Mouse (Mus musculus) monocyte, adult 2 months (primary cell): ENCODE measurements around the gene Armc2.

Source experiments
- DNase-seq, 2 experiments: peaks; one replicate each; pipeline ENCODE4 v3.0.0; 2022; ENCODE audit warnings: low spot score in 2 of 2, low read depth in 1 of 2

Gene Armc2

DNA sequence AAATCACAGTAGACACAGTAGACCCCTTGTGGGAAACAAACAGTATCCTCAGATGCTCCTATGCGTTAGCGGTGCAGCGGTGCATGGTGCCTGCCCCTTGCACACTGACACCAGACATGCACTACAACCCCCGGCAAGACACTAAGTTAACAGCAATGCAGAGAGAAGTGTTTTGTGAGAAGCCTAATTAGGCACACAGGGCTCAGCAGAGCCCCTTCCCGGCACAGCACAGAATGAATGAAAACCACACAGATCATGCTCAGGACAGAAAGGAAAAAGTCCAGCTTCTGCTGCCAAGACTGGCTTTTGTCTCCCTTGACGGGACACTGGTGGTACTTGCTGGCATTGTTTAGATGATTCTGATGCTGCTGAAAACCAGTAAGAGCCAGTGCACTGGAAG is 109.3 kb downstream of the Armc2 start:
- no peak for DNase-seq

DNA sequence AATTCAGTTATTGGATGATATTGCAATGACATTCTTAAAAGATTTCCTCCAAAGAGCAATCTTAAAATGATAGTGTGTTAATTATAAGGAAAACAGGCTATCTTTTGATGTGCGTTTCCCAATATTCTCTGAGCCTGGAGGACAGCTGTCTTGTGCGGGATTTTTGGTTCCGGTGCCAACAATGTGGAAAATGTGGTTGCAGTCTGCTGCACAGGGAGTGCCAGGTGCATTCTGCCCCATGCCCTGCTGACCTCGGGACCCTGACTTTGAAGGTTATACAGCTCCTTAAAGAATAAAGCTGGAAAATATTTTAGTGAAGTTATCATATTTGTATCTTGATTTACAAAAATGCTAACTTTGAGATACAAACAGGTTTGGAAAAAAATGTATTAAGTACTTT is 110.3 kb downstream of the Armc2 start:
- DNase-seq = no peak

DNA sequence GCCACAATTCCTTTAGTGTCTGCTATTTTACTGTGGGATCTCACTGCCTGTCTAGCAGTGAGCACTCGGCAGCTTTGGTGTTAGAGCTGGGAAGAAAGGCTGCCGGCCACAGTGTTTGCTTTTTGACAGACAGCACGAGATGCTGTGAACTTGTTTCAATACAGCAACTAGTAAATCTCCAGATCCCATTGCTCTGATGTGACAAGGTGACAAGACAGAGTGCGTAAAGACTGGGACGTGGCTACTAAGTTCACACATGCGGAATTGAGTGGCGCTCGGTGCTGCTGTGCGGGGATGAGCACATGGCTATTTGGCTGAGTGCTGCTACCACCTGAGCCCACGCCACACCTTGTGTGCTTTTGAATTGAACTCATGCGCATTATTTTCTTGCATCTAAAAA is 110.8 kb downstream of the Armc2 start:
- no peak for DNase-seq

- DNase-seq = no peak
These were observed 116.4 kb downstream of the Armc2 start for GRCm38 (mm10) chr10:41901864-41902263.

- no peak for DNase-seq
These were observed 116.8 kb downstream of the Armc2 start for GRCm38 (mm10) chr10:41901456-41901855.

DNA sequence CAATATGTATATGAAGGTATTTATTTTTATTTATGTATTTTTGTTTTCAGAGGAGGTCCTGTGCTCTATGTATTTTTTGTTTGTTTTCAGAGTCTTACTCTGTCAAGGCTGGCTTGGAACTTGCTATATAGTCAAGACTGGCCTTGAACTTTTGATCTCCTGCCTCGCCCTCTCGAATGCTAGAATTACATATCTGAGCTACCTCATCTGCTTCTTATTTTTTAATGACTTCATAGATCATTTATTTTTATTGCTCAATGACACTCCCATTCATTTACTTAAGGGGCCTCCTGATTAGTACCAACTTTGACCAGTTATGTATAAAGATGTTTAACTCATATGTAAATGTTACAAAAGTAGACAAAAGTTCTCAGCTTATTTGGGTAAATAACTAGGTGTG is 121.4 kb downstream of the Armc2 start:
- DNase-seq = no peak

DNA sequence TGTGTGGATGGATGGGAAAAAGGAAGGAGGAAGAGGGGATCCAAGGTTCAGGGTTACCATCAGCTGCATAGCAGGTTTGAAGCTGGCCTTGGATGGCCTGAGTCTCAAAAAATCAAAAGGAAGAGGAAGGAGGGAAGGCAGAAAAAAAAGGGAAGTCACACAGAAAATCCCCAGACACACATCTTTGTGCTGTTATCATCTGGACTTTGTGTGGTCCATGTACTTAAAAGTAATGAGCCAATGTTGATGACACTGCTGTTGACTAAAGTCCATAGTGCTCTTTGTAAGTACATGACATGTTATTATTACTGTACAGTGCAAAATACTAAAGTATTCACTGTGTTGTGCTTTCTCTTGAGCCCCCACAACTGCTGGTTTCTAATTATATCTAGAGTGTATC is 121.8 kb downstream of the Armc2 start:
- no peak for DNase-seq

DNA sequence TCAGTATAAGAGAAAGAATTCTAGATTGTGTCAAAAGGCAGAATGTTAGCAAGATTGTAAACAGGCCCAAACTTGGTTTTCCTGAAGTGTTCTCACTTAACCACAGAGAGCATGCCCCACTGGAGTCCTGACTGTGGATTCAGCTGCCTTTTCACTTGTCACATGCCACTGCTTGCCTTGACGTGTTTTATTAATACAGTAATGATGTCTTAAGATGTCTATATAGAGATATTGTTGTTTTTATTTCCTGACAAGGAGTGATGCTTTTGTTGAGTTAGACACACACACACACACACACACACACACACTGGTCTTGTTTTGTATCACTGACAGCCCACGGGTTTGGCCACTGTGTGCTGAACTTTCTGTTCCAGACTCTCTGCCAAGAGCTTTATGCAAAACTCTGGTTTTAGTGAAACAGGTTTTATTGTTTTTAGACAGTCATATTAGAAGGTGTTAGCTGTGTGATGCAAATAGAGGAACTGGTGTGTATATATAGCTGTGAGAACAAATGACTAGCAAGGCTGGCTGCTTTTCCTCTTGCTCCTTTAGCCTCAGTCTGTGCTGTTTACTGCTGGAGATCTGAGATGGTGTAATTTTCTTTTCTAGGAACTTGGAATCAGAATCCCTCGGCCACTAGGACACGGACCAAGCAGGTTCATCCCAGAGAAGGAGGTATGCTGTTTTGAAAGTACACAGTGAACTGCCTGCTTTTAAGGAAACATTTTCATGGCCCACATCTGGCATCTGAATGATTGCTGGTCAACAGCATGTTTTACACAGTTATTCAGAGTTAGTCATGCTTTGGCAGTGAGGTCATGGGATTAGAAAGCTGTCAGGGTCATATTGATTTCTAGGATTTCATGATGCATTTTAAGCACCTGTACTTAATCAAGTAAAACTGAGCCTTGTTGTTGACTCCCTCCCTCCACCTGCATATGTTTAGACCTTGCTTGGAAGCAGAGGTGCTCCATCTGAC is 124.5 kb downstream of the Armc2 start:
- no peak for DNase-seq

DNA sequence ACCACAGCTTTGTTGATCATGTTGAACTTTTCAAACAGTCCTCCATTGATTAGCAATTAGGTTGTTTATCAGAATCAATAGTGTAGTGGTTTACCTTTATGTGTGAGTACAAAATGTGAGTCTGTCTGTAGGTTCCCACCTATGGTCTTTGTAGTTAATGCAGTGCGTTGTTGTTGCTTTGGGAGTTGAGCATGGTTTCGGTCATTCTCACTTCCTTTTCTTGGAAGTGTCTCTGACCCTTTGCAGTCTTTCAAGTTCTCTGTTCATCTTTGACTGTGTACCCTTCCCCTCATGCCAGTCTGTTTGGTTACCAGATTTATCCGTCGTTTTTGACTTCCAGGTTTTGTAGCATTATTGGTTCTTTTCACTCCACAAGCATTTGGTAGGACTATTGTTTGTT is 126.9 kb downstream of the Armc2 start:
- no peak for DNase-seq

DNA sequence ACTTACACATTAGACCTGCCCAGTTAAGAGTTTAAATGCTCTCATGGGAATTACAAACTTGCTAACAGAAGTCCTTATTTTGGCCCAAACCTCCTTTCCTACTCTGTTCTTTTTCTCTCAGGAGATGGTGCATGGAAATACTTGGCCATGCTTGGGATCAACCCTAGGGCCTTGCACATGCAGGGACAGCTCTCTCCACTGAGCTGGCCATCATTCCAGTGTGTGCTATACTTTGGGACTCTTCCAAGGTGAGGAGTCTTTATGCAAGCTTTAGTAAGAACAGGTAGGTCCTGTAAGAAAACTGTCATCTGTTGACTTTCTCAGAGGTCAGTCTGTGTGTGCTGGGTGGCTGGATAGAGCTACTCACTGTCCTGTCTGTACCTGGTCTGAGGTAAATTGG is 127.7 kb downstream of the Armc2 start:
- no peak for DNase-seq

DNA sequence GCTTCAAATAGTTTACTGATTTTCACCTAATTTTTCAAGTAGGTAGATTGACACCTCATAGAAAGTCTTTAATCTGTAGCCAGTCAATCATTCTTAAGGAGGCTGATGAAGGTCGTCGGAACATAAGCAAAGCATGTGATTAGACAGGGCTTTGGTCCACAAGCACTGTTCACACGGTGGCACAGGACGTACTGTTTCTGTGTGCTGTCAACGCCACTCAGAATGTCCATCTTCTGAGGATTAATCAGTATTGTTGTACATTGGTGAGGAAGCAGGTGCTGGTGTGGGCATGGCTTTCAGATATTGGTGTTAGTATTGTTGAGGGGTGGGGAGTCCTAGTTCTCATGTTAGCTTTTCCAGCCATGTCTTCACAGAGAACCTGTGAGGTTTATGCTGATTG is 128.7 kb downstream of the Armc2 start:
- no peak for DNase-seq

- no peak for DNase-seq
These were observed 129.8 kb downstream of the Armc2 start for GRCm38 (mm10) chr10:41888365-41888941.

- peak; percentile 33 to 67 for DNase-seq
These were observed 131.0 kb downstream of the Armc2 start for GRCm38 (mm10) chr10:41887080-41887821.

DNA sequence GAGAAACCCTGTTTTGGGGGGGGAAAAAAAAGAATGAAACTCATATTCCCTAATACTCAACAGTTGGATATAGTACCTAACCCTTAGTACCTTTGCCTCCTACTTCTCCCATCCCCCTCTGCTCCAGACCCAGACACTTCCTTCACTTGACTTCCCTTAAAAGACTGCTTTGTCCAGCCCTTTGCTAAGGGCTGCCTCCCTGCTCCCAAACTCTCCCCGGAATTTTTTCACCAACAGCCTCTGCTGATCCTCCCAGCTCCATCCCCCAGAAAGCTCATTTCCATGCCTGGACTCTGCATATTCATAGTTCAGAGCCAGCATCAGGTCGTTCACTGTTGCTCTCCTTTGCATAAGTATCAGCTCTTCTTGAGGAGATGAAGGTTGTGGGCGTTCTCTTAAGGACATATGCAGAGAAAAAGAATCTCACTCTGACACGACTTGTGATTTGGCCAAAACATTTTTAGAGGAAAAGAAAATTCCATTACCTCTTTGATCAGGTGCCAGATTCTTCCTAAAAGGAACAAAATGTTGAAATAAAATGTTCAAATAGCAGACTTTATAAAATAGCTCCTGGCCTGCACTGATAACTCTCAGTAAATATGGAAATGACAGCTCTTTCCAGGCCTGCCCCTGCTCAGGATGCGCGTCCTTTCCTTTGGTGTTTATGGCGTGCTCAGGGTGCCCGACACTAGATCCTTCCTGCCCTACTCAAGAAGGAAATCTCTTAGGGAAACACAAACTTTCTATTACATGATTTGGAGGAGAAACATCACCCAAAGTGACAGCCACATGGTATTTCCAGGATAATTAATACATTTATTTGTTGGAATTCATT is 134.3 kb downstream of the Armc2 start:
- DNase-seq = no peak

GRCm38 (mm10) chr10:41881438-41881837 is 136.8 kb downstream of the Armc2 start:
- DNase-seq = no peak

DNA sequence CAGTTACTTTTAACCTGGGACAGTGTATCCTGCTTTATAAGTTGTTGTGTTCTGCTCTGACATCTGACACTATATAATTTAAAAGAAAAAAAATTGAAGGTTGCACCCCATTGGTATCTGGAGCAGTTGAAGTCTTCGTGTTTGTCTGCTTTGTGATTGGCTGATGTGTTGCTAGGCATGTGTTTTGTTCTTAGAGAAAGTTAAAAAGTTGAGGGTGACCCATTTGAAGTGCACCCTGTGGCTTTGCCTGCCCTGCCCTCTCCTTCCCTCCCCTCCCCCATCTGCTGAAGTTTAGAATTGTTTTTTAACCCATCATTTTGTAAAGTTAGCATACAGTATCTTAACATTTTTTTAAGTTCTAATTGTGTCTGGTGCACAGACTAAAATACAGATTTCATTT is 137.5 kb downstream of the Armc2 start:
- DNase-seq = no peak

- DNase-seq = no peak
These were observed 138.0 kb downstream of the Armc2 start for GRCm38 (mm10) chr10:41880206-41880605.

DNA sequence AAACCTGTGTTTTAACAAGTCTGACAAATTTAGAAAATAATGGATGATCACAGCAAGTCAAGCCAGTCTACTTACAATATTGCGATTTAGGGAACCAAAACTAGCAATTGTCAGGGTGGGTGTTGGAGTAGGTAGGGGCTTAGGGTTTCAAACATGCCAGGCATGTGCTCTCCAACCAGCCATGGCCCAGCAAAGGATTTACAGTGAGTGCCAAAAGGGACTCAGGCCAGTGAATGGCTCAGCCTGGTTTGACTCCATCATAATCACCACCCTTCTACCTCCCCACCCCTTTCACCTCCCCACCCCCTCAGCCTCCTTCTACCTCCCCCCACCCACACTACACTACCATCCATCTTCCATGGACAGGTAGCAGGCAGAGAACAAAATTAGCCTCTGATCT is 138.6 kb downstream of the Armc2 start:
- DNase-seq = no peak

- no peak for DNase-seq
These were observed 139.9 kb downstream of the Armc2 start for GRCm38 (mm10) chr10:41878344-41878743.

DNA sequence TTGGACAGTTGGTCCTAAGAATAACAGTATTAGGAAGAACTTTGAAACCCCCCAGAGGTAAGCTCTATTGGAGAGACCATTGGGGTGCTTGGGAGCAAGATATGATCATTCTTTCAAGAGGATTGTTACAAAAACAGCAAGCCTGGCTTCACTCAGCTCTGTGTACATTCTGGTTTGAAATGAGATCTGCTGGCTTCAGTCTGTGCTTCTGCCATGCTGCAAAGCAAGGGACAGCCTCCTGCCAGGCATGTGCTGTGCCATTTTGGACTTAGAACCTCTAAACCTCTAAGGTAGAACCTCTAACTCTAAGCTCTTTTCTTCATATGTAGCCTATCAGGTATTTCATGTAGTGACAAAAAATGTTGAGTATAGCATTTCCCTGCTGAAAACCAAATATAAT is 142.6 kb downstream of the Armc2 start:
- no peak for DNase-seq

DNA sequence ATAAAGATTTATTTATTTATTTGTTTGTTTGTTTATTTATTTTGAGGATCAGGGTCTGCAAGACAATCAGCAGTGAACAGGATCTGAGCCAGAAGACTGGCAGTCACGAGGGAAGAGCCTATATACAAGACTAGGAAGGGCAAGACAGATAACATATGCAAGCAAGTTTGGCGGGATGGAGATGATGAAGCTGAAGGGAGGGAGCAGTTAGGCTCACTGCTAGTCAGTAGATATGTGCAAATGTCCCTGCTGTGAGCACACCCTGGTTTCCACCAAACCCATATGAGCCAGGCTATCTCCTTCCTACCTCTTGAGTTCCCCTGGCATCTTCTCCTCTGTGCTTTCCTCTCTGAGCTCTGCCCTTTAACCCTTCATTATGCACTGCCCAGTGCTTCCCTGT is 146.7 kb downstream of the Armc2 start:
- DNase-seq = no peak
